ENCODE assay signal across 20 mouse cellular contexts in the genomic region with DNA sequence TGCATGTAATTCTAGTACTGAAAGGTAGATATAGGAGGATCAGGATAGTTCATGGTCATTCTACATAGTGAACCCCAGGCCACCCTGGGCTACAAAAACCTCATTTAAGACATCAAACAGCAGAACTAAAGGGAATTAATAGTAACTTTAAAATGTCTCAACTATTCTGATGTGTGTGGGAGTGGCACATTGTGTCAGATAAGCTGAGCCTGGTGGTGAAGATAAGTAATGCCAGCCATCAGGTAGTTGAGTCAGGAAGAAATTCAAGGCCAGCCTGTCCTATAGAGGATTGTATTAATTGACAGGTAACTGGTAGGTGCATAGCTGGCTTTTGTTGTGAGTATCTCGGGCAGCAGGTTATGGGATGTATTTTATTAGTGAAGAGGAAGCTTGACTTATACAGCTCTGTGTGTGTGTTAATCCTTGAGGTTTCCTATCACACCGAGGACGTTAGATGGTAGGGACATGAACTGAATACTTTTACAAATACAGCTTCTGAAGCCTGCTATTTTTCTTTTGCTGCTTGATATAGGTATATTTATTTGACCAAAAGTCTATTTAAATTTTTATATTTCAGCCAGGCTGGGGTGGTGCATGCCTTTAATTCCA. TPM values are rescaled to one million over a fixed set of nuclear protein-coding genes. Genes with fewer than 3 reads are reported as not detected.
DNase-seq lines count a peak whose midpoint lies in the region; ATAC-seq and TF ChIP-seq lines count a peak whose summit lies in the region.
"Had no signal": no experiment of that assay in that cellular context is flagged by ENCODE, and none has a peak within 500 bp of the region (broad histone marks: within the 10 kb centered on the region; RNA-seq: fewer than 3 reads in every experiment).

No protein-coding gene starts in this region.

- no peak overlapping the region for H3K4me3 ChIP-seq in midbrain, embryonic 11.5 days (ENCODE audit: low read depth, low read length)
- no peak overlapping the region for H3K4me3 ChIP-seq in midbrain, embryonic 15.5 days
- peak overlapping the region; percentile 3 for H3K4me3 ChIP-seq in erythroblast, embryonic 14.5 days (replicated peaks)
- no peak overlapping the region for H3K4me3 ChIP-seq in liver, embryonic 15.5 days (replicated peaks)
- H3K4me3 ChIP-seq in stomach, postnatal 0 days (ENCODE audit: low read depth, low read length), result no peak overlapping the region
- H3K4me3 ChIP-seq: heart, embryonic 12.5 days; hindbrain, embryonic 15.5 days; intestine, embryonic 15.5 days; megakaryocyte, embryonic 14.5 days had no signal

- ATAC-seq in midbrain, embryonic 11.5 days (ENCODE audit: low FRiP score), result no peak
- ATAC-seq in midbrain, embryonic 15.5 days (replicated peaks), result no peak
- ATAC-seq in liver, embryonic 15.5 days (ENCODE audit: insufficient read depth), result peak; percentile 85
- ATAC-seq in stomach, postnatal 0 days (ENCODE audit: low FRiP score, low TSS enrichment), result no peak
- ATAC-seq: activated CD4-positive, CD25-positive, alpha-beta regulatory T cell, adult 4 months; forebrain, embryonic 16.5 days; intestine, embryonic 15.5 days had no signal

- no peak overlapping the region for H3K4me2 ChIP-seq in midbrain, embryonic 11.5 days
- H3K4me2 ChIP-seq in midbrain, embryonic 15.5 days, result no peak overlapping the region
- peak overlapping the region; percentile 44 for H3K4me2 ChIP-seq in liver, embryonic 15.5 days
- no peak overlapping the region for H3K4me2 ChIP-seq in stomach, postnatal 0 days (replicated peaks; ENCODE audit: low read depth)
- H3K4me2 ChIP-seq: heart, embryonic 12.5 days; hindbrain, embryonic 15.5 days; intestine, embryonic 15.5 days had no signal

- no peaks in the 10 kb centered on the region for H3K27me3 ChIP-seq in midbrain, embryonic 11.5 days (ENCODE audit: control insufficient read depth, insufficient read depth, low read length)
- no peaks in the 10 kb centered on the region for H3K27me3 ChIP-seq in midbrain, embryonic 15.5 days (replicated peaks)
- H3K27me3 ChIP-seq in erythroblast, embryonic 14.5 days (ENCODE audit: control insufficient read depth), result no peaks in the 10 kb centered on the region
- H3K27me3 ChIP-seq in liver, embryonic 15.5 days, result no peaks in the 10 kb centered on the region
- no peaks in the 10 kb centered on the region for H3K27me3 ChIP-seq in stomach, postnatal 0 days (ENCODE audit: control insufficient read depth, insufficient read depth, low read length)
- H3K27me3 ChIP-seq: heart, embryonic 12.5 days; hindbrain, embryonic 15.5 days; intestine, embryonic 15.5 days; megakaryocyte, embryonic 14.5 days had no signal

- TF ChIP-seq EP300 in stomach, postnatal 0 days (optimal IDR thresholded peaks at IDR 0.05), result no peak

- no peak overlapping the region for H3K9ac ChIP-seq in midbrain, embryonic 11.5 days (ENCODE audit: low read length)
- no peak overlapping the region for H3K9ac ChIP-seq in midbrain, embryonic 15.5 days
- H3K9ac ChIP-seq in liver, embryonic 15.5 days, result no peak overlapping the region
- H3K9ac ChIP-seq in stomach, postnatal 0 days (ENCODE audit: low read length), result no peak overlapping the region
- H3K9ac ChIP-seq: heart, embryonic 12.5 days; hindbrain, embryonic 15.5 days; intestine, embryonic 15.5 days had no signal

- no peaks in the 10 kb centered on the region for H3K36me3 ChIP-seq in midbrain, embryonic 11.5 days (ENCODE audit: control insufficient read depth, insufficient read depth, low read length)
- H3K36me3 ChIP-seq in midbrain, embryonic 15.5 days (replicated peaks), result no peaks in the 10 kb centered on the region
- H3K36me3 ChIP-seq in erythroblast, embryonic 14.5 days (ENCODE audit: control insufficient read depth), result no peaks in the 10 kb centered on the region
- H3K36me3 ChIP-seq in liver, embryonic 15.5 days (replicated peaks), result no peaks in the 10 kb centered on the region
- no peaks in the 10 kb centered on the region for H3K36me3 ChIP-seq in stomach, postnatal 0 days (ENCODE audit: control insufficient read depth, insufficient read depth, low read length)
- H3K36me3 ChIP-seq: heart, embryonic 12.5 days; hindbrain, embryonic 15.5 days; intestine, embryonic 15.5 days had no signal

- no peaks in the 10 kb centered on the region for H3K9me3 ChIP-seq in midbrain, embryonic 11.5 days (ENCODE audit: control insufficient read depth, low read length)
- no peaks in the 10 kb centered on the region for H3K9me3 ChIP-seq in midbrain, embryonic 15.5 days
- no peaks in the 10 kb centered on the region for H3K9me3 ChIP-seq in erythroblast, embryonic 14.5 days (ENCODE audit: control insufficient read depth, low read length)
- H3K9me3 ChIP-seq in liver, embryonic 15.5 days (replicated peaks), result no peaks in the 10 kb centered on the region
- H3K9me3 ChIP-seq in stomach, postnatal 0 days (ENCODE audit: control insufficient read depth, low read length), result no peaks in the 10 kb centered on the region
- H3K9me3 ChIP-seq: heart, embryonic 12.5 days; hindbrain, embryonic 15.5 days; intestine, embryonic 15.5 days; megakaryocyte, embryonic 14.5 days had no signal

- WGBS in midbrain, embryonic 11.5 days, result 87% methylated on average over 3 of the region's 3 CpGs
- 91% methylated on average over 3 of the region's 3 CpGs for WGBS in midbrain, embryonic 15.5 days
- WGBS in liver, embryonic 15.5 days (ENCODE audit: insufficient replicate concordance), result 35% methylated on average over 3 of the region's 3 CpGs
- 75% methylated on average over 3 of the region's 3 CpGs for WGBS in stomach, postnatal 0 days

- no peak overlapping the region for H3K27ac ChIP-seq in midbrain, embryonic 11.5 days (ENCODE audit: low read depth, low read length)
- H3K27ac ChIP-seq in midbrain, embryonic 15.5 days, result no peak overlapping the region
- H3K27ac ChIP-seq in liver, embryonic 15.5 days (replicated peaks), result peak overlapping the region; percentile 25; the same call in 1 of the 2 replicates
- no peak overlapping the region for H3K27ac ChIP-seq in stomach, postnatal 0 days (replicated peaks)
- H3K27ac ChIP-seq: hindbrain, embryonic 15.5 days; intestine, embryonic 15.5 days had no signal

- DNase-seq in midbrain, embryonic 11.5 days (ENCODE audit: low spot score, missing footprints), result peak; percentile 21
- no peak for DNase-seq in stomach, postnatal 0 days (ENCODE audit: low spot score)
- DNase-seq in ovary, postnatal 10 days (ENCODE audit: low spot score), result no peak
- no peak for DNase-seq in adrenal gland, adult 18-20 months (ENCODE audit: low spot score in 2 of 2)
- DNase-seq in kidney, adult 9 months, result no peak
- DNase-seq: adrenal gland, postnatal 25 days; cerebellum, adult 8-10 months; heart, postnatal 14 days; layer of hippocampus, postnatal 36 days; right cerebral cortex, postnatal 4 days had no signal

- H3K4me1 ChIP-seq in midbrain, embryonic 11.5 days (ENCODE audit: control insufficient read depth, insufficient read depth, low read length), result peaks cover 6% of the 10 kb centered on the region
- H3K4me1 ChIP-seq in midbrain, embryonic 15.5 days, result peaks cover 6% of the 10 kb centered on the region; the same call in 1 of the 2 replicates
- peaks cover 41% of the 10 kb centered on the region for H3K4me1 ChIP-seq in erythroblast, embryonic 14.5 days (ENCODE audit: control insufficient read depth)
- H3K4me1 ChIP-seq in liver, embryonic 15.5 days (replicated peaks), result peaks cover 32% of the 10 kb centered on the region
- H3K4me1 ChIP-seq in stomach, postnatal 0 days (replicated peaks; ENCODE audit: control insufficient read depth, insufficient read depth), result no peaks in the 10 kb centered on the region
- H3K4me1 ChIP-seq: heart, embryonic 12.5 days; intestine, embryonic 15.5 days had no signal

- peak; percentile 29 for TF ChIP-seq CTCF in stomach, postnatal 0 days (IDR thresholded peaks at IDR 0.05; ENCODE audit: low read depth)

RNA-seq across cellular contexts. Expression of a gene that starts 16.7 kb away (rescaled TPM):
- polyA plus RNA-seq in midbrain, embryonic 11.5 days (2014; fragmentation: Nextera tagmentation; extraction: Ambion mirVana), result 11.3 and 11.8 TPM in 2 replicates
- polyA plus RNA-seq in midbrain, embryonic 15.5 days (2015; fragmentation: Nextera tagmentation; extraction: Ambion mirVana), result 18.0 and 20.6 TPM in 2 replicates
- polyA plus RNA-seq in erythroblast, embryonic 14.5 days (2012), result 0.34 and 0.39 TPM in 2 replicates
- polyA plus RNA-seq in liver, embryonic 15.5 days (2015; fragmentation: Nextera tagmentation; extraction: Ambion mirVana), result 3.8 and 4.6 TPM in 2 replicates
- 51.9 and 54.6 TPM in 2 replicates for polyA plus RNA-seq in stomach, postnatal 0 days (2015; fragmentation: Nextera tagmentation; extraction: Ambion mirVana)
- 100 to 1,000 TPM; 124 to 260 TPM for total RNA-seq in adrenal gland, adult 18-20 months (2021)

RNA-seq across cellular contexts. Expression of a gene that starts 49.2 kb away (rescaled TPM):
- polyA plus RNA-seq in midbrain, embryonic 11.5 days (2014; fragmentation: Nextera tagmentation; extraction: Ambion mirVana), result 38.6 and 44.5 TPM in 2 replicates
- 12.3 and 14.2 TPM in 2 replicates for polyA plus RNA-seq in midbrain, embryonic 15.5 days (2015; fragmentation: Nextera tagmentation; extraction: Ambion mirVana)
- polyA plus RNA-seq in erythroblast, embryonic 14.5 days (2012), result 0.30 and 0.42 TPM in 2 replicates
- 3.2 and 3.6 TPM in 2 replicates for polyA plus RNA-seq in liver, embryonic 15.5 days (2015; fragmentation: Nextera tagmentation; extraction: Ambion mirVana)
- 10.8 and 14.1 TPM in 2 replicates for polyA plus RNA-seq in stomach, postnatal 0 days (2015; fragmentation: Nextera tagmentation; extraction: Ambion mirVana)
- total RNA-seq in adrenal gland, adult 18-20 months (2021), result 10 to 100 TPM; 30.8 to 47.8 TPM
- total RNA-seq: neutrophil, adult 5-6 weeks had no signal
